In genomic region chr13:18892910-18893309, GRCm38 (mm10) we compare ENCODE assay signal across 9 mouse cellular contexts. TPM values are rescaled to one million over a fixed set of nuclear protein-coding genes. Genes with fewer than 3 reads are reported as not detected.
A peak's percentile ranks its signal among the peaks of the same experiment; 100 is the strongest.
DNase-seq lines count a peak whose midpoint lies in the region; ATAC-seq lines count a peak whose summit lies in the region.
"Had no signal": no experiment of that assay in that cellular context is flagged by ENCODE, and none has a peak within 500 bp of the region (broad histone marks: within the 10 kb centered on the region; RNA-seq: fewer than 3 reads in every experiment).

No protein-coding gene starts in this region.

- no peak overlapping the region for H3K9ac ChIP-seq in kidney, embryonic 14.5 days (ENCODE audit: low read depth, low read length)
- H3K9ac ChIP-seq in forebrain, embryonic 14.5 days (ENCODE audit: low read length): no peak overlapping the region
- no peak overlapping the region for H3K9ac ChIP-seq in hindbrain, embryonic 16.5 days (ENCODE audit: low read depth, low read length)
- H3K9ac ChIP-seq in limb, embryonic 15.5 days: no peak overlapping the region
- H3K9ac ChIP-seq: midbrain, embryonic 12.5 days had no signal

- no peaks in the 10 kb centered on the region for H3K36me3 ChIP-seq in kidney, embryonic 14.5 days (ENCODE audit: control insufficient read depth, insufficient read depth, low read length)
- no peaks in the 10 kb centered on the region for H3K36me3 ChIP-seq in forebrain, embryonic 14.5 days (ENCODE audit: control insufficient read depth, insufficient read depth, low read length)
- no peaks in the 10 kb centered on the region for H3K36me3 ChIP-seq in hindbrain, embryonic 16.5 days (ENCODE audit: control insufficient read depth, insufficient read depth, low read length)
- H3K36me3 ChIP-seq in limb, embryonic 15.5 days: no peaks in the 10 kb centered on the region
- H3K36me3 ChIP-seq: midbrain, embryonic 12.5 days had no signal

- peak; percentile 62; the same call in 1 of the 2 replicates for ATAC-seq in kidney, embryonic 14.5 days (ENCODE audit: low FRiP score, low TSS enrichment)
- ATAC-seq in forebrain, embryonic 14.5 days: peak; percentile 95
- peak; percentile 75 for ATAC-seq in hindbrain, embryonic 16.5 days
- peak; percentile 67; the same call in 1 of the 2 replicates for ATAC-seq in limb, embryonic 15.5 days (ENCODE audit: insufficient number of reproducible peaks, low FRiP score, low TSS enrichment, low read depth)

- DNase-seq in kidney, adult 18-20 months: no peak
- peak; percentile 48 for DNase-seq in forebrain, embryonic 14.5 days (ENCODE audit: low spot score)
- DNase-seq in urinary bladder, postnatal 25 days (ENCODE audit: low spot score): no peak
- DNase-seq in retina, embryonic 14.5 days (ENCODE audit: low spot score): no peak
- DNase-seq in lung, postnatal 25 days (ENCODE audit: low spot score): no peak

- no peak overlapping the region for H3K27ac ChIP-seq in kidney, embryonic 14.5 days (ENCODE audit: low read depth, low read length)
- no peak overlapping the region for H3K27ac ChIP-seq in forebrain, embryonic 14.5 days (ENCODE audit: low read depth, low read length)
- no peak overlapping the region for H3K27ac ChIP-seq in hindbrain, embryonic 16.5 days (ENCODE audit: low read depth, low read length)
- no peak overlapping the region for H3K27ac ChIP-seq in limb, embryonic 15.5 days
- H3K27ac ChIP-seq: midbrain, embryonic 12.5 days had no signal

- H3K27me3 ChIP-seq in kidney, embryonic 14.5 days (ENCODE audit: control insufficient read depth, insufficient read depth, low read length): no peaks in the 10 kb centered on the region
- no peaks in the 10 kb centered on the region for H3K27me3 ChIP-seq in forebrain, embryonic 14.5 days (replicated peaks; ENCODE audit: control insufficient read depth, insufficient read depth, low read length)
- no peaks in the 10 kb centered on the region for H3K27me3 ChIP-seq in hindbrain, embryonic 16.5 days (replicated peaks; ENCODE audit: control insufficient read depth, insufficient read depth, low read length)
- no peaks in the 10 kb centered on the region for H3K27me3 ChIP-seq in limb, embryonic 15.5 days
- H3K27me3 ChIP-seq: midbrain, embryonic 12.5 days had no signal

- no peak overlapping the region for H3K4me2 ChIP-seq in kidney, embryonic 14.5 days (replicated peaks; ENCODE audit: low read depth, low read length)
- H3K4me2 ChIP-seq in forebrain, embryonic 14.5 days (ENCODE audit: low read length): no peak overlapping the region
- no peak overlapping the region for H3K4me2 ChIP-seq in hindbrain, embryonic 16.5 days (ENCODE audit: low read length)
- 0 out of 2 replicates have a peak overlapping the region, but pooled peaks have one; percentile 5 for H3K4me2 ChIP-seq in limb, embryonic 15.5 days
- H3K4me2 ChIP-seq: midbrain, embryonic 12.5 days had no signal

- H3K9me3 ChIP-seq in kidney, embryonic 14.5 days (ENCODE audit: control insufficient read depth, low read length): no peaks in the 10 kb centered on the region
- no peaks in the 10 kb centered on the region for H3K9me3 ChIP-seq in forebrain, embryonic 14.5 days (replicated peaks; ENCODE audit: control insufficient read depth, low read length)
- H3K9me3 ChIP-seq in hindbrain, embryonic 16.5 days (ENCODE audit: control insufficient read depth, low read length): no peaks in the 10 kb centered on the region
- no peaks in the 10 kb centered on the region for H3K9me3 ChIP-seq in limb, embryonic 15.5 days
- H3K9me3 ChIP-seq: midbrain, embryonic 12.5 days had no signal

- WGBS in kidney, embryonic 14.5 days: 77% methylated on average over 9 of the region's 9 CpGs
- WGBS in forebrain, embryonic 14.5 days: 51% methylated on average over 9 of the region's 9 CpGs
- WGBS in hindbrain, embryonic 16.5 days: 33% methylated on average over 9 of the region's 9 CpGs
- WGBS in limb, embryonic 15.5 days: 41% methylated on average over 9 of the region's 9 CpGs

- H3K4me3 ChIP-seq in kidney, embryonic 14.5 days (ENCODE audit: low read length): no peak overlapping the region
- H3K4me3 ChIP-seq in forebrain, embryonic 14.5 days (ENCODE audit: low read depth, low read length): no peak overlapping the region
- H3K4me3 ChIP-seq in hindbrain, embryonic 16.5 days (ENCODE audit: low read length): no peak overlapping the region
- H3K4me3 ChIP-seq in limb, embryonic 15.5 days: no peak overlapping the region
- H3K4me3 ChIP-seq: midbrain, embryonic 12.5 days had no signal

- no peaks in the 10 kb centered on the region for H3K4me1 ChIP-seq in kidney, embryonic 14.5 days (ENCODE audit: control insufficient read depth, insufficient read depth, low read length)
- no peaks in the 10 kb centered on the region; the same call in 1 of the 2 replicates for H3K4me1 ChIP-seq in forebrain, embryonic 14.5 days (ENCODE audit: control insufficient read depth, insufficient read depth, low read length)
- H3K4me1 ChIP-seq in hindbrain, embryonic 16.5 days (ENCODE audit: control insufficient read depth, insufficient read depth, low read depth, low read length): no peaks in the 10 kb centered on the region
- H3K4me1 ChIP-seq in limb, embryonic 15.5 days: peaks cover 5% of the 10 kb centered on the region; the same call in 1 of the 2 replicates
- H3K4me1 ChIP-seq: midbrain, embryonic 12.5 days had no signal

RNA-seq across cellular contexts. Expression of gene Amph, which starts 55.1 kb away (rescaled TPM):
- 8.8 and 14.9 TPM in 2 replicates for polyA plus RNA-seq in kidney, embryonic 14.5 days (2014; fragmentation: Nextera tagmentation; extraction: Ambion mirVana)
- polyA plus RNA-seq in forebrain, embryonic 14.5 days (2014; fragmentation: Nextera tagmentation; extraction: Ambion mirVana): 35.1 and 39.9 TPM in 2 replicates
- 79.9 and 82.8 TPM in 2 replicates for polyA plus RNA-seq in hindbrain, embryonic 16.5 days (2015; fragmentation: Nextera tagmentation; extraction: Ambion mirVana)
- polyA plus RNA-seq in limb, embryonic 15.5 days (2015; fragmentation: Nextera tagmentation; extraction: Ambion mirVana): 0.88 and 1.2 TPM in 2 replicates
